Mouse (Mus musculus): Measurements from ENCODE around the gene Snx5.

GRCm38 (mm10) chr2:144268446-144269305 is 2.0 kb downstream of the Snx5 start:
- TF ChIP-seq CTCF (IDR thresholded peaks at IDR 0.05; ENCODE audit: low read depth) = no peak
- no peak for TF ChIP-seq EP300 (IDR thresholded peaks at IDR 0.05; ENCODE audit: low read depth)
